Mouse (Mus musculus) limb, embryonic 12.5 days (tissue): ENCODE results near the gene Trappc5. TPM values are rescaled to one million over a fixed set of nuclear protein-coding genes. Genes with fewer than 3 reads are reported as not detected.

Experiments
- ATAC-seq: fragments of 200-750 bp; cut with Nextera tagmentation; 2 replicates; pipeline ENCODE4 v1.8.0; 2017; ENCODE audit warnings: low read depth, moderate TSS enrichment; ENCODE audit not compliant: insufficient number of reproducible peaks, insufficient read depth, low FRiP score, low TSS enrichment
- H3K27ac ChIP-seq: fragments of 300-500 bp; sonication (generic); 2 replicates; pipeline ENCODE4 v1.5.1; 2016; ENCODE audit warnings: mild to moderate bottlenecking, moderate library complexity
- H3K27me3 ChIP-seq: fragments of 300-500 bp; sonication (generic); 2 replicates; pipeline ENCODE4 v1.6.1; 2016; ENCODE audit warnings: mild to moderate bottlenecking, moderate library complexity
- H3K36me3 ChIP-seq: fragments of 300-500 bp; sonication (generic); 2 replicates; pipeline ENCODE4 v1.6.1; 2016; ENCODE audit warnings: mild to moderate bottlenecking, moderate library complexity
- H3K4me1 ChIP-seq: fragments of 300-500 bp; sonication (generic); replicated peaks from 2 replicates; pipeline ENCODE4 v1.6.1; 2016
- H3K4me2 ChIP-seq: fragments of 300-500 bp; sonication (generic); 2 replicates; pipeline ENCODE4 v1.6.1; 2016; ENCODE audit warnings: mild to moderate bottlenecking, moderate library complexity
- H3K4me3 ChIP-seq: fragments of 300-500 bp; sonication (generic); replicated peaks from 2 replicates; pipeline ENCODE4 v1.5.1; 2016; ENCODE audit warnings: mild to moderate bottlenecking
- H3K9ac ChIP-seq: fragments of 300-500 bp; sonication (generic); replicated peaks from 2 replicates; pipeline ENCODE4 v1.6.1; 2016; ENCODE audit warnings: mild to moderate bottlenecking, moderate library complexity
- H3K9me3 ChIP-seq: fragments of 300-500 bp; sonication (generic); 2 replicates; pipeline ENCODE4 v1.6.1; 2016; ENCODE audit warnings: mild to moderate bottlenecking, moderate library complexity
- WGBS: fragments of 180-500 bp; shearing (Covaris S2); methylation state at CpG from one replicate; pipeline ENCODE4 v1.1.7; 2016; 5-methylcytosine and 5-hydroxymethylcytosine counted together
- polyA plus RNA-seq: library from polyadenylated mRNA; unstranded; fragments of >200 nt; fragmentation: Nextera tagmentation; extraction: Ambion mirVana; gene quantifications from 2 replicates; pipeline ENCODE4 v1.2.1, GENCODE M21; 2016

Gene Trappc5
- polyA plus RNA-seq, 1 experiment from 2014 or later, result 38.2 TPM

DNA sequence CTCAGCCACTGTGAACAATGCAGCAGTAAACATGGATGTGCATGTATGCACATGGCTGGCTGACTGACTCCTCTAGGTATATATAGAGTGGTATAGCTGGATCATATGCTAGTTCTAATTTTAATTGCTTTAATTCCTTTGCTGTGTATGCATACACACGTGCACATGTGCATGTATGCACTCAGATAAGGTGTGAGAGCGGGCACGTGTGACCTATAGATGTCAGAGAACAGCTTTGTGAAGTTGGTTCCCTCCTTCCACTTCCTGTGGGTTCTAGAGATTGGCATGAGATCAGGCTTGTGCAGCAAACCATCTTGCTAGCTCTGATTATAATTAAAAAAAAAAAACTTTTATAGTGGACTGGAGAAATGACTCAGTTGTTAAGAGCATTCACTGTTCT lies 23.3 kb upstream of the Trappc5 start:
- peaks cover 9% of the 10 kb centered on the region; the same call in 1 of the 2 replicates for H3K4me1 ChIP-seq
- no peaks in the 10 kb centered on the region for H3K36me3 ChIP-seq
- H3K9me3 ChIP-seq, result no peaks in the 10 kb centered on the region
- ATAC-seq, result no peak
- H3K9ac ChIP-seq, result no peak overlapping the region
- H3K27me3 ChIP-seq, result peaks cover 3% of the 10 kb centered on the region; the same call in 1 of the 2 replicates
- H3K27ac ChIP-seq, result no peak overlapping the region
- H3K4me3 ChIP-seq, result no peak overlapping the region
- 67% methylated on average over 3 of the region's 3 CpGs for WGBS
- H3K4me2 ChIP-seq, result no peak overlapping the region

DNA sequence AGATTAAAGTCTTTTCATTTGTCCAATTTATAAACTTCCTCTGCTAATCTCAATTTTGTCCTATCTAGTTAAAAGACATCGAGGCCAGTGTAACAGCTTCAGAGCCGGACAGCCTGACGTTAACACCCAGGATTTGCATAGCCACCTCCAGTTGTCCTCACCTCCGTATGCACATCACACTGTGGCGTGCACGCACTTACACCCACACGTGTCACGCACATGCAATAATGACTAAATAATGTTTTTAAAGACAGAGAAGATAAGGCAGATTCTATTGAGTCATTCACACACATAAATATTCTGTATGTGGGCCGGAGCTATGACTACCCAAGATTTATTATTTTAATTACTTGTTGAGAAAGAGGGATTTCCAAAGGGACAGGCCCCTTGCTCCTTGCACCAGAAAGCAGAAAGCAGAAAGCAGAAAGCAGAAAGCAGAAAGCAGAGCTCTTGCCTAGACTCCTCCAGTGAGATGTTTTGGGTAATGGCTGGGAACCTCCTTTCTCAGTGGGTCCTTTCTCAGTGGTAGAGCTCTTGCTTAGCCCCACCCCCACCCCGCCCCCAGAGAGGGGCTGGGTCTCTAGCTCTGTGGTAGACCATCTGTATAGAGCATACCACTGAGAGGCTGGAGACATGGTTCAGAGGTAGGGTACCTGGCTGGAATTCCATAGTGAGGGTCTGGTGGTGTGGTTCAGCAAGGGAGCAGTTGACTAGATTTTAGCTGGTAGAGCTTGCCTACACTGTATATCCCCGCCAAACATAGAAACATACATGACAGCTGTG lies 21.2 kb upstream of the Trappc5 start:
- no peak overlapping the region for H3K4me3 ChIP-seq
- H3K4me2 ChIP-seq, result no peak overlapping the region
- no peak for ATAC-seq
- H3K4me1 ChIP-seq, result peaks cover 9% of the 10 kb centered on the region; the same call in 1 of the 2 replicates
- no peaks in the 10 kb centered on the region for H3K36me3 ChIP-seq
- H3K27ac ChIP-seq, result no peak overlapping the region
- WGBS, result 73% methylated on average over 11 of the region's 11 CpGs
- no peak overlapping the region for H3K9ac ChIP-seq
- no peaks in the 10 kb centered on the region for H3K9me3 ChIP-seq
- H3K27me3 ChIP-seq, result peaks cover 3% of the 10 kb centered on the region; the same call in 1 of the 2 replicates

DNA sequence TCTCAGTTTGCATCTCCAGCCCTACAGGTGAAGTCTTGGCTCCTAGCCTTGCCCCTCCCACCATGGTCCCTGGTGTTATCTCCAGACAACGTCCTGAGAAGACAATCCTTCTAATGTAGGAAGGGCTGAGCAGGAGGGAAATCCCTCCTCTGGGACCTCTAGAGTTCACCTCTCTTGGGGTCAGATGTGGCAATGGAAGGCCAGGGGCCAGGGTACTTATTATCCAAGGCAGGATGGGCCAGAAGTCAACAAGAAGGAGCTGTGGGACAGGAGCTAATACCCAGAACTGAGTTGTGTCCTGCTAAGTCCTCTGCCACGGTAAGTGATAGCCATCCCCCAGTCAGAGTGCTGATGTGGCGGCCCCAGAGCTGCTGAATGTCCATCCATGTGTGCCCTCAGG lies 20.6 kb upstream of the Trappc5 start, which contains the start of gene Retn:
TSS of gene Retn (plus strand) at position 245 of the 400 bp plus-strand sequence.
- Histone ChIP-seq H3K27ac (no peak within 1 kb of the TSS), H3K9ac (no peak within 1 kb of the TSS), H3K36me3 (no peaks in the 10 kb centered on the region), H3K4me1 (peaks cover 9% of the 10 kb centered on the region; the same call in 1 of the 2 replicates), H3K4me3 (no peak within 1 kb of the TSS), H3K4me2 (no peak within 1 kb of the TSS), H3K27me3 (peaks cover 3% of the 10 kb centered on the region; the same call in 1 of the 2 replicates), H3K9me3 (no peaks in the 10 kb centered on the region)
- no peak for ATAC-seq
- 80% methylated on average over 3 of the region's 3 CpGs for WGBS

DNA sequence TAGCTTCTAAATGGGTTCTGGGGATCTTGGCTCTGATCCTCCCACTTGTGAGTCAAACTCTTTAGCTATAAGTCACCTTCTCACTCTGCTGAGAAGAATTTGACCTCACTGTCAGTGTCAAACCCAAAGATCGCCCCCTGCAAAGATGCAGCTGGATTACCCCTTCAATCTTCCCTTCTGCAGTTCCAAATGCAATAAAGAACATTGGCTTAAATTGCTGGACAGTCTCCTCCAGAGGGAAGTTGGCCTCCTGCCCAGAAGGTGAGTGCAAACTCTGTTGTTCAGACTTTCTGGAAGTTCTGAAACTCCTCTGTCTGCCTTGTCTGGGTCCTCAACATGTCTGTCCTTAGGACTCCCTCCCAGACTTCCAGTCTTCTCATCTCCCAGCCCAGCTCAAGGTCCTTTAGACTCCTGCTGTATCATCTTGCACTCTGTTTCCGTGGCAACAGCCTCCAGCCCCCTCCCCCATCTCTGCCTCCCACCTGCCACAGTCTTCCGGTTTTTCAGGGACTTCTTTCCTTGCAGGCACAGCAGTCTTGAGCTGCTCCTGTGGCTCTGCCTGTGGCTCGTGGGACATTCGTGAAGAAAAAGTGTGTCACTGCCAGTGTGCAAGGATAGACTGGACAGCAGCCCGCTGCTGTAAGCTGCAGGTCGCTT lies 19.2 kb upstream of the Trappc5 start:
- Histone ChIP-seq H3K36me3 (no peaks in the 10 kb centered on the region), H3K27me3 (no peaks in the 10 kb centered on the region; the same call in 1 of the 2 replicates), H3K9me3 (no peaks in the 10 kb centered on the region), H3K4me2 (0 out of 2 replicates have a peak overlapping the region, but pooled peaks have one; percentile 2), H3K4me3 (no peak overlapping the region), H3K27ac (no peak overlapping the region), H3K9ac (no peak overlapping the region), H3K4me1 (peaks cover 9% of the 10 kb centered on the region; the same call in 1 of the 2 replicates)
- ATAC-seq, result peak; percentile 53; the same call in 1 of the 2 replicates
- WGBS, result 27% methylated on average over 7 of the region's 7 CpGs

- H3K36me3 ChIP-seq, result no peaks in the 10 kb centered on the region
- H3K4me2 ChIP-seq, result no peak overlapping the region
- no peak overlapping the region for H3K4me3 ChIP-seq
- H3K4me1 ChIP-seq, result peaks cover 9% of the 10 kb centered on the region; the same call in 1 of the 2 replicates
- H3K27ac ChIP-seq, result no peak overlapping the region
- 0 out of 2 replicates have a peak, but pooled peaks cover 4% of the 10 kb centered on the region for H3K9me3 ChIP-seq
- H3K9ac ChIP-seq, result no peak overlapping the region
- WGBS, result 78% methylated on average over 8 of the region's 8 CpGs
- H3K27me3 ChIP-seq, result no peaks in the 10 kb centered on the region; the same call in 1 of the 2 replicates
- ATAC-seq, result no peak
Measured at GRCm38 (mm10) chr8:3660889-3661288, 15.2 kb upstream of the Trappc5 start.

- no peaks in the 10 kb centered on the region for H3K27me3 ChIP-seq
- no peaks in the 10 kb centered on the region for H3K4me1 ChIP-seq
- H3K27ac ChIP-seq, result no peak overlapping the region
- H3K9me3 ChIP-seq, result 0 out of 2 replicates have a peak, but pooled peaks cover 4% of the 10 kb centered on the region
- H3K4me2 ChIP-seq, result no peak overlapping the region
- H3K4me3 ChIP-seq, result no peak overlapping the region
- H3K36me3 ChIP-seq, result no peaks in the 10 kb centered on the region
- WGBS, result 57% methylated on average over 4 of the region's 5 CpGs
- no peak for ATAC-seq
- no peak overlapping the region for H3K9ac ChIP-seq
Measured at GRCm38 (mm10) chr8:3664405-3664804, 11.7 kb upstream of the Trappc5 start.

- Histone ChIP-seq H3K27ac (no peak within 1 kb of the TSS), H3K9ac (no peak within 1 kb of the TSS), H3K4me1 (no peaks in the 10 kb centered on the region), H3K4me2 (no peak within 1 kb of the TSS), H3K36me3 (no peaks in the 10 kb centered on the region), H3K4me3 (no peak within 1 kb of the TSS), H3K9me3 (0 out of 2 replicates have a peak, but pooled peaks cover 4% of the 10 kb centered on the region), H3K27me3 (no peaks in the 10 kb centered on the region)
- 70% methylated on average over 6 of the region's 6 CpGs for WGBS
- ATAC-seq, result no peak
Measured at GRCm38 (mm10) chr8:3665507-3665906, 10.6 kb upstream of the Trappc5 start, which contains the start of gene Mcemp1. Mcemp1 (plus strand) TSS chr8:3665754.

DNA sequence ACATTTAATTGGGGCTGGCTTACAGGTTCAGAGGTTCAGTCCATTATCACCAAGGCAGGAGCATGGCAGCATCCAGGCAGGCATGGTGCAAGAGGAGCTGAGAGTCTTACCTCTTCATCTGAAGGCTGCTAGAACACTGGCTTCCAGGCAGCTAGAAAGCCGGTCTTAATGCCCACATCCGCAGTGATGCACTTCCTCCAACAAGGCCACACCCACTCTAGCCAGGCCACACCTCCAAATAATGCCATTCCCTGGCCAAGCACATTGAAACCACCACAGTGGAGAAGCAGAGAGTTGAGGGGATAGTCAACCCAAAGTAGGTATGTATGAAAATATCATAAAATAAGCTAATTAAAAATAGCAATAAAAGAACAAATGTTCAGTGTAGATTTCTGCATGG lies 5.7 kb upstream of the Trappc5 start:
- Histone ChIP-seq H3K9me3 (no peaks in the 10 kb centered on the region), H3K4me2 (no peak overlapping the region), H3K4me3 (no peak overlapping the region), H3K27ac (no peak overlapping the region), H3K4me1 (0 out of 2 replicates have a peak, but pooled peaks cover 5% of the 10 kb centered on the region), H3K27me3 (no peaks in the 10 kb centered on the region), H3K36me3 (no peaks in the 10 kb centered on the region), H3K9ac (no peak overlapping the region)
- ATAC-seq, result no peak
- WGBS, result 84% methylated on average over 2 of the region's 2 CpGs

GRCm38 (mm10) chr8:3671980-3672491 lies 4.1 kb upstream of the Trappc5 start, which contains the start of gene Fcor:
Fcor (minus strand) TSS chr8:3672362.
- H3K4me3 ChIP-seq, result peak within 1 kb of the TSS; percentile 53
- WGBS, result 0% methylated on average over 23 of the region's 23 CpGs
- ATAC-seq, result peak; percentile 86
- no peaks in the 10 kb centered on the region for H3K27me3 ChIP-seq
- peak within 1 kb of the TSS; percentile 56 for H3K4me2 ChIP-seq
- H3K4me1 ChIP-seq, result peaks cover 11% of the 10 kb centered on the region; the same call in 1 of the 2 replicates
- no peaks in the 10 kb centered on the region for H3K9me3 ChIP-seq
- peak within 1 kb of the TSS; percentile 69 for H3K27ac ChIP-seq
- H3K9ac ChIP-seq, result peak within 1 kb of the TSS; percentile 57
- no peaks in the 10 kb centered on the region for H3K36me3 ChIP-seq

DNA sequence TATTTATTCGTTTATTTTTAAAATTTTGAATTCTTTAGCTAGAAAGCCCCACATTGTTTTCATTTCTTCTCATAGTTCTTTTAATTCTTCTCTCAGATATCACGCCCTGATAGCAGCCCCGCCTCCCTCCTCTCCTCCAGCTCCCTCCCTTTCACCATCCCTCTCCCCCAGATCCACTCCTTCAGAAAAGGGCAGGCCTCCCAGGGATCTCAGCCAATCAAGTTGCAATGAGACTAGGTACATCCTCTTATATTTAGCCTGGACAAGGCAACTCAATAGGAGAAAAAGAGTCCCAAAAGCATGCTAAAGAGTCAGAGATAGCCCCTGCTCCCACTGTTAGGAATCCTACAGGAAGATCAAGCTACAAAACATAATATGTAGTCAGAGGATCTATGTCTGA lies 1.4 kb upstream of the Trappc5 start:
- no peak for ATAC-seq
- no peaks in the 10 kb centered on the region for H3K9me3 ChIP-seq
- H3K4me2 ChIP-seq, result no peak overlapping the region
- H3K9ac ChIP-seq, result no peak overlapping the region
- H3K4me1 ChIP-seq, result peaks cover 21% of the 10 kb centered on the region; the same call in 1 of the 2 replicates
- H3K4me3 ChIP-seq, result no peak overlapping the region
- 47% methylated on average over 3 of the region's 3 CpGs for WGBS
- no peak overlapping the region for H3K27ac ChIP-seq
- no peaks in the 10 kb centered on the region for H3K27me3 ChIP-seq
- peaks cover 13% of the 10 kb centered on the region for H3K36me3 ChIP-seq
